Mouse (Mus musculus) myocyte (in vitro differentiated cells): ENCODE results near the gene Twf1.

Source experiments
- CEBPB ChIP-seq: IDR thresholded peaks from 2 replicates; pipeline ENCODE4 v1.6.1; 2011; ENCODE audit warnings: mild to moderate bottlenecking, moderate library complexity; ENCODE audit not compliant: poor library complexity, insufficient read depth, severe bottlenecking
- E2F4 ChIP-seq: IDR thresholded peaks from one replicate; pipeline ENCODE4 v1.6.1; 2011; ENCODE audit warnings: mild to moderate bottlenecking, control low read depth, moderate library complexity; ENCODE audit not compliant: insufficient read depth
- MAX ChIP-seq: IDR thresholded peaks from one replicate; pipeline ENCODE4 v1.6.1; 2011; ENCODE audit warnings: low read depth, mild to moderate bottlenecking, control low read depth
- MYOG ChIP-seq, 3 experiments: IDR thresholded peaks; one replicate each; pipeline ENCODE4 v1.6.1; 2011; ENCODE audit warnings: control low read depth in 2 of 3, low read depth in 2 of 3, mild to moderate bottlenecking in 2 of 3; ENCODE audit not compliant: insufficient read length in 2 of 3, control insufficient read depth in 1 of 3, insufficient read depth in 1 of 3
- POLR2A ChIP-seq: IDR thresholded peaks from one replicate; pipeline ENCODE4 v1.6.1; 2011; ENCODE audit warnings: low read depth, mild to moderate bottlenecking, control low read depth, moderate library complexity; ENCODE audit not compliant: insufficient read length
- POLR2AphosphoS2 ChIP-seq: IDR thresholded peaks from one replicate; pipeline ENCODE4 v1.6.1; 2011; ENCODE audit warnings: low read depth, control low read depth; ENCODE audit not compliant: insufficient read length
- REST ChIP-seq: IDR thresholded peaks from one replicate; pipeline ENCODE4 v1.6.1; 2011; ENCODE audit warnings: mild to moderate bottlenecking, control low read depth, moderate library complexity; ENCODE audit not compliant: insufficient read depth, insufficient read length
- SRF ChIP-seq: IDR thresholded peaks from one replicate; pipeline ENCODE4 v1.6.1; 2011; ENCODE audit warnings: low read depth; ENCODE audit not compliant: control insufficient read depth, insufficient read length
- TCF12 ChIP-seq: IDR thresholded peaks from one replicate; pipeline ENCODE4 v1.6.1; 2011; ENCODE audit warnings: mild to moderate bottlenecking, control low read depth; ENCODE audit not compliant: poor library complexity, insufficient read depth, severe bottlenecking
- USF1 ChIP-seq: IDR thresholded peaks from one replicate; pipeline ENCODE4 v1.6.1; 2011; ENCODE audit warnings: low read depth, mild to moderate bottlenecking, control low read depth, moderate library complexity

DNA sequence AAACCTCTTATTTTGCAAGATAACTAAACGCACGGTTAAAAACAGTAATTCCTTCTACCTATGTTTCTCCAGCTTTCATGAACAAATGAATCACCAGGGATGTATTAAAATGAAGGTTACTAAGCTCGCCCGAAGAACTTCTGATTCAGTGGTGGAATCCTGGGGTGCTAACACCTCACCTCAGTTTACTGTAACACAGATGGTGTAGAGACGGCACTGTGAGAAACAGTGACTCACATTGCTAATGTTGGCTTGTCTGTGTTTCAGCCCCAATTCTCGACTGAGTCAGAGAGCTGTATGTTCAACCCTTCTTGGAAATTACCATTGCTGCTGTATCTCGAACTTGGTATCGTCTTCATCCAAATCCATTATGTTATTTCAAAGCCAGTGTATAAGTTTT is 18.1 kb upstream of the Twf1 start:
- TF ChIP-seq POLR2A = no peak
- TF ChIP-seq SRF = no peak
- no peak for TF ChIP-seq CEBPB
- no peak for TF ChIP-seq MYOG (IDR thresholded peaks at IDR 0.05; ENCODE audit: control insufficient read depth in 1 of 3, insufficient read depth in 1 of 3, insufficient read length in 2 of 3, low read depth in 2 of 3)
- TF ChIP-seq TCF12 = no peak
- TF ChIP-seq MAX = no peak
- TF ChIP-seq USF1 = no peak
- no peak for TF ChIP-seq POLR2AphosphoS2
- TF ChIP-seq E2F4 = no peak
- no peak for TF ChIP-seq REST
